Mouse (Mus musculus) midbrain, postnatal 0 days (tissue): ENCODE measurements around the gene Gm34302. TPM values are rescaled to one million over a fixed set of nuclear protein-coding genes. Genes with fewer than 3 reads are reported as not detected.
"Not testable (repeated sequence)": the region's sequence is repeated elsewhere in the genome, so short reads cannot be mapped to it uniquely, and the experiment has no call there.

ENCODE experiments used
- ATAC-seq: fragments of 200-750 bp; cut with Nextera tagmentation; 2 replicates; pipeline ENCODE4 v1.8.0; 2017; ENCODE audit warnings: moderate number of reproducible peaks, mild to moderate bottlenecking, moderate TSS enrichment, moderate library complexity; ENCODE audit not compliant: low FRiP score
- DNase-seq: peaks from one replicate; pipeline ENCODE4 v3.0.0-alpha.2; 2015; ENCODE audit warnings: low spot score
- H3K27ac ChIP-seq: fragments of 300-500 bp; sonication (generic); 2 replicates; pipeline ENCODE4 v1.5.1; 2014; ENCODE audit warnings: low read depth, mild to moderate bottlenecking, low read length, mixed read lengths
- H3K27me3 ChIP-seq: fragments of 300-500 bp; sonication (generic); 2 replicates; pipeline ENCODE4 v1.6.1; 2014; ENCODE audit warnings: low read length, control low read depth, mixed read lengths; ENCODE audit not compliant: insufficient read depth
- H3K36me3 ChIP-seq: fragments of 300-500 bp; sonication (generic); 2 replicates; pipeline ENCODE4 v1.6.1; 2014; ENCODE audit warnings: low read length, control low read depth, mixed read lengths; ENCODE audit not compliant: insufficient read depth
- H3K4me1 ChIP-seq: fragments of 300-500 bp; sonication (generic); 2 replicates; pipeline ENCODE4 v1.6.1; 2014; ENCODE audit warnings: mild to moderate bottlenecking, control low read depth, antibody characterized with exemption, low read length, mixed read lengths; ENCODE audit not compliant: insufficient read depth
- H3K4me2 ChIP-seq: fragments of 300-500 bp; sonication (generic); 2 replicates; pipeline ENCODE4 v1.6.1; 2014; ENCODE audit warnings: low read depth, mild to moderate bottlenecking, low read length, mixed read lengths; ENCODE audit not compliant: poor library complexity, severe bottlenecking
- H3K4me3 ChIP-seq: fragments of 300-500 bp; sonication (generic); 2 replicates; pipeline ENCODE4 v1.5.1; 2014; ENCODE audit warnings: low read depth, mild to moderate bottlenecking, low read length, moderate library complexity
- H3K9ac ChIP-seq: fragments of 300-500 bp; sonication (generic); replicated peaks from 2 replicates; pipeline ENCODE4 v1.6.1; 2014; ENCODE audit warnings: mild to moderate bottlenecking, low read length, moderate library complexity, mixed read lengths; ENCODE audit not compliant: poor library complexity, severe bottlenecking
- H3K9me3 ChIP-seq: fragments of 300-500 bp; sonication (generic); 2 replicates; pipeline ENCODE4 v1.6.1; 2016; ENCODE audit warnings: low read length, control low read depth
- CTCF ChIP-seq: IDR thresholded peaks from 2 replicates; pipeline ENCODE4 v1.5.1; 2016; ENCODE audit warnings: antibody characterized with exemption, mild to moderate bottlenecking
- WGBS: fragments of 180-500 bp; shearing (Covaris S2); extraction: QIAGEN DNeasy Blood & Tissue Kit; methylation state at CpG from one replicate; pipeline ENCODE4 v1.1.7; 2014; 5-methylcytosine and 5-hydroxymethylcytosine counted together
- polyA plus RNA-seq: library from polyadenylated mRNA; unstranded; fragments of >200 nt; fragmentation: Nextera tagmentation; extraction: Ambion mirVana; gene quantifications from 2 replicates; pipeline ENCODE4 v1.2.1, GENCODE M21; 2015
- total RNA-seq: library from RNA; depleted of rRNA; stranded (reverse); fragments of >200 nt; gene quantifications from 2 replicates; pipeline ENCODE4 v1.2.3, GENCODE M21; 2014; rRNA removed

Gene Gm34302
- total RNA-seq (not detected in 2 replicates), polyA plus RNA-seq (not detected in 2 replicates)

DNA sequence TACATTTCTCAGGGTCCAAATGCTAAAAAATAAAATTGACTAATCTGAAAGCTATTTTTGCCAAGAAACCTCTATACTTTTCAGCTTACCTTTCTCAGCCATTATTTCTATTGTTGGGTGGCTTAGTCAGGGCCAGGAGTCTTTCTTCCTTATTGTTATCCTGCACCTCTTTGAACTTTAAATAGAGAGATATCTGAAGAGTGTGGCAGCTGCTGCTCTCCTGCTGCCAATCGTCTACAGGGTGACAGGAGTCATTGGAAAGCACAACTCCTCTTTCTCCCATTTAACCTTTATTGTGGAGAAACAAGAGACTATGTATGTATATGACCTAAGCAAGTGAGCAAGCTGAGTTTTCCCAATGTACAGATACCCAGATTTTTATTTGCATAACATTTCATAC is at the start of gene Gm34302:
Gm34302 (minus strand) TSS at position 154 of the 400 bp plus-strand sequence.
- Histone ChIP-seq H3K4me1 (no peaks in the 10 kb centered on the region), H3K9ac (no peak within 1 kb of the TSS), H3K27ac (no peak within 1 kb of the TSS), H3K4me3 (no peak within 1 kb of the TSS), H3K4me2 (no peak within 1 kb of the TSS), H3K9me3 (no peaks in the 10 kb centered on the region), H3K36me3 (no peaks in the 10 kb centered on the region), H3K27me3 (no peaks in the 10 kb centered on the region)
- ATAC-seq (no peak), DNase-seq (no peak)
- WGBS = 43% methylated on average over 1 of the region's 1 CpGs
- TF ChIP-seq CTCF = no peak

DNA sequence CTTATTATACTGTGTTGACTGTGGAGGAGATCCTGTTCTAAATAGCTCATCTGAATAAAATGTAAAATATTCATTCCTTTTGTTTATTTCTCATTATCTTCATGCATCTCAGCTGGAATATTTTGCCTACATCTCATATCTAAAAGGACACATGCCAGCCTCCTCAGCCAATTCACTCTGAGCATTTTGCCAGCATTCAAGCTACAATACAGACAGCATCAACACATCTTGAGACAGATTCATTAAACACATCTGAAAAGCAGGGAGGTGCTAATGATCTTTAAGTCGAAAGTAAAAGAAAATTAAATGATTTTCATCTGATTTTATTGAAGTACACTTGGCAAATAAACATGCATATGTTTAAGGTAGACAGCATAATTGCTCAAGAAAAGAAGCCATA is 48.2 kb upstream of the Gm34302 start:
- Histone ChIP-seq H3K4me3 (no peak overlapping the region), H3K27ac (no peak overlapping the region), H3K4me2 (no peak overlapping the region), H3K36me3 (no peaks in the 10 kb centered on the region), H3K27me3 (no peaks in the 10 kb centered on the region), H3K9me3 (no peaks in the 10 kb centered on the region), H3K4me1 (no peaks in the 10 kb centered on the region), H3K9ac (no peak overlapping the region)
- WGBS = 57% methylated on average over 1 of the region's 1 CpGs
- ATAC-seq (no peak), DNase-seq (no peak)
- no peak for TF ChIP-seq CTCF

DNA sequence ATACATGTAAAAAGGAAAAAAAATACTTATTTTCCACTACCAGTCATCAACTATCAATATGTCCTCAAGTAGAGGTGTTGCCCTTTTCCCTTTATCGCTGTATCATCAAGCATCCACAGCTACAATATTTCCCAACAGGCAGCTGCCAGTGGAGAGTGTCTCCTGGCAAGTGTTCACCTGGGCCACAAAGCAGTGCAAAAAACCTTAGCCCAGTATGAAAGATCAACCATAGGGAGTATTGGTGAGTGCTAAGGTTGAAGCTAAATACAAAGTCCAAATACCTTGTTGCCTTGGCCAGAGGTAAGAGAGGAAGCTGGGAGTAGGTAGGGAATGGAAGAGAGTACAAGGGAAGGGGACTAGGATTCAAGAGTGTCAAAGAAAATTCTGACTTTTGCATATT is 34.0 kb upstream of the Gm34302 start:
- no peaks in the 10 kb centered on the region for H3K36me3 ChIP-seq
- no peaks in the 10 kb centered on the region for H3K9me3 ChIP-seq
- 92% methylated on average over 1 of the region's 1 CpGs for WGBS
- ATAC-seq (no peak), DNase-seq (no peak)
- H3K27me3 ChIP-seq = no peaks in the 10 kb centered on the region
- H3K27ac ChIP-seq = no peak overlapping the region
- H3K4me2 ChIP-seq = no peak overlapping the region
- no peaks in the 10 kb centered on the region for H3K4me1 ChIP-seq
- no peak overlapping the region for H3K4me3 ChIP-seq
- no peak overlapping the region for H3K9ac ChIP-seq
- TF ChIP-seq CTCF = no peak

DNA sequence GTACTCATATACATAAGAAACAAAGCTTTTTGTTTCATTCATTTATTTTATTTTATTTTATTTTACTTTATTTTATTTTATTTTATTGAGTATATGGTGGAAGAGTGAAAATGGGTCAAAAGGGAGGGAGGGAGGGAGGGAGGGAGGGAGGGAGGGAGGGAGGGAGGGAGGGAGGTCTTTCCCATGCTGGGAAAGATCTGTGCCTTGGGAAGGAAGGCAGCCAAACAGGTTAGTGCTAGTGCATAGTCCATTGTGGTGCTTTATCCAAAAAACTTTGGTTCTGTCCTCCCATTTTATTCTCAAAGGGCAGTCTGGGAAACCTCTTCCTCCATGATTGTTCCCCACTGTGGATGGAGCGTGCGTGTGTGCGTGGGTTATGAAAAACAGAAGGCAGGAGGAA is 32.6 kb upstream of the Gm34302 start:
- DNase-seq, H3K9me3 ChIP-seq, H3K27ac ChIP-seq, H3K36me3 ChIP-seq, H3K4me1 ChIP-seq, H3K4me2 ChIP-seq, H3K27me3 ChIP-seq, ATAC-seq, H3K4me3 ChIP-seq, H3K9ac ChIP-seq: not testable (repeated sequence)
- WGBS = 97% methylated on average over 3 of the region's 3 CpGs

DNA sequence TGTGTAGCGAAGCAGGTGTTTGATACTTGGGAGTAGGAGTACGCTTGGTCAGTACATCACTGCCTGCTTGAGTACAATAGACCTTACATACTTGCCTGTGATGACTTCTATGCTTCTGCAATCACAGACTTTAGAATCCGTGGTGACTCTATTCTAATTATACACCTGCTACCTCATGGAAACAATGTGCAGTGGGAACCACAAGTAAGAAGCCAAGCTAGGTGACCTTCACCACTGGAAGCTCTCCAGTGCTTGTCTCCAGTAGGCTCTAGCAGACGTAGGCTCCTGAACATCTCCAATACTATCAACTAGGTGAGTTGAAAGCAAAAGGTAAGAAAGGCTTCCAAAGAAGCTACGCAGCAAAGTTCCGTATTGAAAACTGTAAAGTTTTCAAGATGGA is 27.6 kb upstream of the Gm34302 start:
- no peaks in the 10 kb centered on the region for H3K27me3 ChIP-seq
- WGBS = 89% methylated on average over 6 of the region's 6 CpGs
- H3K4me3 ChIP-seq = no peak overlapping the region
- no peaks in the 10 kb centered on the region for H3K9me3 ChIP-seq
- H3K27ac ChIP-seq = no peak overlapping the region
- DNase-seq (no peak), ATAC-seq (no peak)
- H3K4me1 ChIP-seq = no peaks in the 10 kb centered on the region
- no peak for TF ChIP-seq CTCF
- H3K4me2 ChIP-seq = no peak overlapping the region
- no peak overlapping the region for H3K9ac ChIP-seq
- no peaks in the 10 kb centered on the region for H3K36me3 ChIP-seq

DNA sequence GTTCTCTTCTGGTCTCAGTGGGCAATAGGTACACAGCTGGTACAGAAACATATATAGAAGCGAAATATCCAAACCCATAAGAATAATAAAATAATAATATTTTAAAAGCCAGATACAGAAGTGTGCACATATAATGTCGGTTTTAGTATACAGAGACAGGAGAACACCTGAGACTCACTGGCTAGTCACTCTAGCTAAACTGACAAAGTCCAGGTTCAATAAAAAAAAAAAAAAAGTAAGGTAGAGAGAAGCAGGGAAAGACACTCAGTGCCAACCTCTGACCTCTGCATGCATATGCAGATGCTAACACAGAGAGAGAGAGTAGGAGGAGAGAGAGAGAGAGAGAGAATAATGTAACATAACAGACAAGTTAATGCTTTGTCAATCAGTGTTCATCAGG is 25.8 kb upstream of the Gm34302 start:
- Histone ChIP-seq H3K36me3 (no peaks in the 10 kb centered on the region), H3K4me2 (no peak overlapping the region), H3K27me3 (no peaks in the 10 kb centered on the region), H3K9me3 (no peaks in the 10 kb centered on the region), H3K4me3 (no peak overlapping the region), H3K4me1 (no peaks in the 10 kb centered on the region), H3K9ac (no peak overlapping the region), H3K27ac (no peak overlapping the region)
- TF ChIP-seq CTCF = no peak
- DNase-seq (no peak), ATAC-seq (no peak)
- WGBS = 93% methylated on average over 2 of the region's 2 CpGs

DNA sequence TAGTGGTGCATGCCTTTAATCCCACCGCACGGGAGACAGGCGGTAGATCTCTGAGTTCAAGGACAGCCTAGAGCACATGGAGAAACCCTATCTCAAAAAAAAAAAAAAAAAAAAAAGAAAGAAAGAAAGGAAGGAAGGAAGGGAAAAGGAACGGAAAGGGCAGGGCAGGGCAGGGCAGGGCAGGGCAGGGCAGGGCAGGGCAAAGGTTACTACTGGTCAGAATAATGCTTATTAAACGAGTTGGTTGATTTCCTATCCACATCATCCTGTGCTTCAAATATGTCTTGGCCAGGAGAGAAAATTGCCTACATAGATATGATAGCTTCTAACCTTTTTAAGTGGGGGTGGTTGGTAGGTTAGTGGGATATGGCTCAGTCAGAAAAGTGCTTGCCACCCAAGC is 25.2 kb upstream of the Gm34302 start:
- H3K27ac ChIP-seq = no peak overlapping the region
- H3K27me3 ChIP-seq = no peaks in the 10 kb centered on the region
- ATAC-seq (no peak), DNase-seq (no peak)
- H3K4me2 ChIP-seq = no peak overlapping the region
- no peaks in the 10 kb centered on the region for H3K9me3 ChIP-seq
- no peak overlapping the region for H3K9ac ChIP-seq
- H3K4me1 ChIP-seq = no peaks in the 10 kb centered on the region
- no peak for TF ChIP-seq CTCF
- no peak overlapping the region for H3K4me3 ChIP-seq
- H3K36me3 ChIP-seq = no peaks in the 10 kb centered on the region
- WGBS = 89% methylated on average over 5 of the region's 5 CpGs
